ENCODE assay signal across 20 mouse cellular contexts in the genomic region with DNA sequence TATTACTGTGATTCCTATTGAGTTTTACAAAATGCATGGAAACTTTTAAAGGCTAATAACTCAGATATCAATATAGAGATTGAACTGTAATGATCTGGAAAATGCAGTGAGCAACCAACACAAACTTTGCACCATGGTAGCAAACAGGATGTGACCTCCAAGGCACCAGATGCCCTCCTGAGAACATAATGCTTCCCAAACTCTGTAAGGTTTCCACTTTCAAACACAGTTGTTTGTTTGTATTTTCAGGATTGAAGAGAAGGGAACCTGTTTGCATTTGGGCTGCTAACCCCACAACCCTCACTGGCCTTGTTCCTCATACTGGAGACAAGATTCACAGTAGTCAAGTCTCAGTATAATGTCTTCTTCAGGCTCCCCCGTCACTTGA. TPM values are rescaled to one million over a fixed set of nuclear protein-coding genes. Genes with fewer than 3 reads are reported as not detected.
A peak's percentile ranks its signal among the peaks of the same experiment; 100 is the strongest.
DNase-seq lines count a peak whose midpoint lies in the region; ATAC-seq lines count a peak whose summit lies in the region.
"Had no signal": no experiment of that assay in that cellular context is flagged by ENCODE, and none has a peak within 500 bp of the region (broad histone marks: within the 10 kb centered on the region; RNA-seq: fewer than 3 reads in every experiment).

No protein-coding gene starts in this region.

- no peak for DNase-seq in kidney, postnatal 10 days
- DNase-seq in embryo, embryonic 10 days (ENCODE audit: low spot score): peak; percentile 61
- peak; percentile 44 for DNase-seq in embryo, embryonic 11 days
- peak; percentile 33 for DNase-seq in limb, embryonic 10.5 days (ENCODE audit: low spot score)
- no peak for DNase-seq in adrenal gland, postnatal 10 days
- DNase-seq: cerebellum, adult 2 months; gastrocnemius, postnatal 10 days; lung, postnatal 36 days; right cerebral cortex, postnatal 4 days; thymus, postnatal 25 days had no signal

- H3K27me3 ChIP-seq in kidney, embryonic 14.5 days (ENCODE audit: control insufficient read depth, insufficient read depth, low read length): no peaks in the 10 kb centered on the region
- H3K27me3 ChIP-seq in limb, embryonic 10.5 days (ENCODE audit: low read depth, poor library complexity, severe bottlenecking): no peaks in the 10 kb centered on the region
- H3K27me3 ChIP-seq: liver, embryonic 15.5 days; midbrain, embryonic 12.5 days had no signal

- no peaks in the 10 kb centered on the region for H3K9me3 ChIP-seq in kidney, embryonic 14.5 days (ENCODE audit: control insufficient read depth, low read length)
- no peaks in the 10 kb centered on the region for H3K9me3 ChIP-seq in limb, embryonic 10.5 days (replicated peaks)
- H3K9me3 ChIP-seq: liver, embryonic 15.5 days; midbrain, embryonic 12.5 days had no signal

- no peak overlapping the region for H3K4me3 ChIP-seq in kidney, embryonic 14.5 days (ENCODE audit: low read length)
- no peak overlapping the region for H3K4me3 ChIP-seq in limb, embryonic 10.5 days
- H3K4me3 ChIP-seq: layer of hippocampus, adult 2 months; liver, embryonic 15.5 days; midbrain, embryonic 12.5 days had no signal

- no peak for ATAC-seq in kidney, embryonic 14.5 days (ENCODE audit: low FRiP score, low TSS enrichment)
- ATAC-seq in inflammation-experienced regulatory T-cells, adult 6 months: no peak
- ATAC-seq: forebrain, embryonic 14.5 days; hindbrain, embryonic 16.5 days had no signal

- H3K4me2 ChIP-seq in kidney, embryonic 14.5 days (replicated peaks; ENCODE audit: low read depth, low read length): no peak overlapping the region
- H3K4me2 ChIP-seq: heart, embryonic 11.5 days; liver, embryonic 15.5 days; midbrain, embryonic 12.5 days had no signal

- peak overlapping the region; percentile 38; the same call in 1 of the 2 replicates for H3K27ac ChIP-seq in kidney, embryonic 14.5 days (ENCODE audit: low read depth, low read length)
- peak overlapping the region; percentile 77 for H3K27ac ChIP-seq in limb, embryonic 10.5 days
- H3K27ac ChIP-seq: layer of hippocampus, adult 2 months; liver, embryonic 15.5 days had no signal

- no peaks in the 10 kb centered on the region for H3K36me3 ChIP-seq in kidney, embryonic 14.5 days (ENCODE audit: control insufficient read depth, insufficient read depth, low read length)
- H3K36me3 ChIP-seq in limb, embryonic 10.5 days: no peaks in the 10 kb centered on the region
- H3K36me3 ChIP-seq: liver, embryonic 15.5 days; midbrain, embryonic 12.5 days had no signal

- 33% methylated on average over 1 of the region's 1 CpGs for WGBS in kidney, embryonic 14.5 days
- WGBS in limb, embryonic 10.5 days: 63% methylated on average over 1 of the region's 1 CpGs

- H3K9ac ChIP-seq in kidney, embryonic 14.5 days (ENCODE audit: low read depth, low read length): no peak overlapping the region
- H3K9ac ChIP-seq: liver, embryonic 15.5 days; midbrain, embryonic 12.5 days had no signal

- H3K4me1 ChIP-seq in kidney, embryonic 14.5 days (ENCODE audit: control insufficient read depth, insufficient read depth, low read length): peaks cover 14% of the 10 kb centered on the region
- peaks cover 23% of the 10 kb centered on the region for H3K4me1 ChIP-seq in limb, embryonic 10.5 days
- H3K4me1 ChIP-seq: liver, embryonic 15.5 days had no signal

RNA-seq across cellular contexts. Expression of gene Prl, which starts 25.5 kb away (rescaled TPM):
- not detected in 2 replicates for polyA plus RNA-seq in kidney, embryonic 14.5 days (2014; fragmentation: Nextera tagmentation; extraction: Ambion mirVana)
- not detected in 2 replicates for polyA plus RNA-seq in limb, embryonic 10.5 days (2016; fragmentation: Nextera tagmentation; extraction: Ambion mirVana)
- total RNA-seq in adrenal gland, postnatal 10 days (2021): not detected
- polyA plus RNA-seq in inflammation-experienced regulatory T-cells, adult 6 months (2017; shearing (Covaris generic)): not detected
- total RNA-seq: gastrocnemius, postnatal 10 days; layer of hippocampus, adult 2 months; left cerebral cortex, postnatal 10 days had no signal
- polyA plus RNA-seq: cerebellum, adult 2 months; forebrain, embryonic 14.5 days; heart, embryonic 11.5 days; liver, embryonic 15.5 days; midbrain, embryonic 12.5 days; neural tube, embryonic 11.5 days had no signal

Comparison
In these comparisons a context has a peak if more than half of its experiments do, and no peak if none do; other contexts are left out.
1. DNase-seq: peak in embryo, embryonic 10 days (single experiment), embryo, embryonic 11 days (single experiment) and limb, embryonic 10.5 days (single experiment); none in kidney, postnatal 10 days (single experiment) and adrenal gland, postnatal 10 days (single experiment).